Mouse (Mus musculus) brown adipose tissue, adult 24 weeks (tissue): ENCODE data around the gene Pou1f1. TPM values are rescaled to one million over a fixed set of nuclear protein-coding genes. Genes with fewer than 3 reads are reported as not detected.

Experiments
- H3K27ac ChIP-seq: fragments of 200-500 bp; replicated peaks from 2 replicates; pipeline ENCODE4 v1.5.1; 2012; ENCODE audit warnings: low read depth, mild to moderate bottlenecking, low read length
- H3K4me1 ChIP-seq: fragments of 200-500 bp; 2 replicates; pipeline ENCODE4 v1.6.1; 2012; ENCODE audit warnings: low read length, mixed read lengths; ENCODE audit not compliant: control insufficient read depth, insufficient read depth, insufficient read length
- H3K4me3 ChIP-seq: fragments of 200-500 bp; 2 replicates; pipeline ENCODE4 v1.5.1; 2012; ENCODE audit warnings: low read depth, mild to moderate bottlenecking, low read length, moderate library complexity; ENCODE audit not compliant: insufficient read depth
- polyA plus RNA-seq: library from polyadenylated mRNA; stranded (reverse); fragments of >200 nt; gene quantifications from 2 replicates; pipeline ENCODE4 v1.2.4, GENCODE M21; 2012; ENCODE audit not compliant: missing spikeins, insufficient read depth, insufficient read length

Pou1f1 gene
- polyA plus RNA-seq, 1 experiment = not detected

GRCm38 (mm10) chr16:65557369-65557768 is 37.1 kb downstream of the Pou1f1 start:
- Histone ChIP-seq H3K4me3 (no peak overlapping the region), H3K27ac (no peak overlapping the region), H3K4me1 (peaks cover 9% of the 10 kb centered on the region; the same call in 1 of the 2 replicates)

GRCm38 (mm10) chr16:65559591-65559990 is 39.3 kb downstream of the Pou1f1 start:
- no peak overlapping the region for H3K4me3 ChIP-seq
- H3K27ac ChIP-seq = no peak overlapping the region
- H3K4me1 ChIP-seq = peaks cover 8% of the 10 kb centered on the region; the same call in 1 of the 2 replicates

GRCm38 (mm10) chr16:65560996-65561962 is 41.0 kb downstream of the Pou1f1 start:
- peak overlapping the region; percentile 99 for H3K4me3 ChIP-seq
- no peak overlapping the region for H3K27ac ChIP-seq
- peaks cover 8% of the 10 kb centered on the region; the same call in 1 of the 2 replicates for H3K4me1 ChIP-seq

- Histone ChIP-seq H3K4me3 (peak within 1 kb of the TSS; percentile 99), H3K27ac (peak within 1 kb of the TSS; percentile 64; the same call in 1 of the 2 replicates), H3K4me1 (peaks cover 8% of the 10 kb centered on the region; the same call in 1 of the 2 replicates)
Measured at GRCm38 (mm10) chr16:65561963-65562863, 41.9 kb downstream of the Pou1f1 start, which contains the start of gene Chmp2b. Chmp2b (minus strand) TSS chr16:65562726.

- H3K4me3 ChIP-seq = peak overlapping the region; percentile 99
- H3K4me1 ChIP-seq = peaks cover 8% of the 10 kb centered on the region; the same call in 1 of the 2 replicates
- H3K27ac ChIP-seq = no peak overlapping the region
Measured at GRCm38 (mm10) chr16:65562864-65563206, 42.5 kb downstream of the Pou1f1 start.

GRCm38 (mm10) chr16:65564306-65564705 is 44.0 kb downstream of the Pou1f1 start:
- no peak overlapping the region for H3K27ac ChIP-seq
- peaks cover 8% of the 10 kb centered on the region; the same call in 1 of the 2 replicates for H3K4me1 ChIP-seq
- no peak overlapping the region for H3K4me3 ChIP-seq

GRCm38 (mm10) chr16:65564951-65565350 is 44.6 kb downstream of the Pou1f1 start:
- H3K4me3 ChIP-seq = no peak overlapping the region

GRCm38 (mm10) chr16:65568853-65569252 is 48.5 kb downstream of the Pou1f1 start:
- H3K4me3 ChIP-seq = no peak overlapping the region
- H3K4me1 ChIP-seq = no peaks in the 10 kb centered on the region
- no peak overlapping the region for H3K27ac ChIP-seq

More at GRCm38 (mm10) chr16:65564951-65565350, 44.6 kb downstream of the Pou1f1 start:
- no peak overlapping the region for H3K27ac ChIP-seq
- peaks cover 6% of the 10 kb centered on the region; the same call in 1 of the 2 replicates for H3K4me1 ChIP-seq

GRCm38 (mm10) chr16:65577298-65578029 is 57.2 kb downstream of the Pou1f1 start:
- Histone ChIP-seq H3K4me3 (no peak overlapping the region), H3K27ac (no peak overlapping the region), H3K4me1 (no peaks in the 10 kb centered on the region)

Other genes starting within 250 kb of the Pou1f1 start
- 33.8 and 45.4 TPM in 2 replicates for gene Chmp2b, start 42.2 kb downstream of the Pou1f1 start, polyA plus RNA-seq